Mouse (Mus musculus): ENCODE results near the gene Tmem59l. TPM values are rescaled to one million over a fixed set of nuclear protein-coding genes. Genes with fewer than 3 reads are reported as not detected.

Gene Tmem59l
- total RNA-seq, 2 experiments from 2014 or later = not detected

DNA sequence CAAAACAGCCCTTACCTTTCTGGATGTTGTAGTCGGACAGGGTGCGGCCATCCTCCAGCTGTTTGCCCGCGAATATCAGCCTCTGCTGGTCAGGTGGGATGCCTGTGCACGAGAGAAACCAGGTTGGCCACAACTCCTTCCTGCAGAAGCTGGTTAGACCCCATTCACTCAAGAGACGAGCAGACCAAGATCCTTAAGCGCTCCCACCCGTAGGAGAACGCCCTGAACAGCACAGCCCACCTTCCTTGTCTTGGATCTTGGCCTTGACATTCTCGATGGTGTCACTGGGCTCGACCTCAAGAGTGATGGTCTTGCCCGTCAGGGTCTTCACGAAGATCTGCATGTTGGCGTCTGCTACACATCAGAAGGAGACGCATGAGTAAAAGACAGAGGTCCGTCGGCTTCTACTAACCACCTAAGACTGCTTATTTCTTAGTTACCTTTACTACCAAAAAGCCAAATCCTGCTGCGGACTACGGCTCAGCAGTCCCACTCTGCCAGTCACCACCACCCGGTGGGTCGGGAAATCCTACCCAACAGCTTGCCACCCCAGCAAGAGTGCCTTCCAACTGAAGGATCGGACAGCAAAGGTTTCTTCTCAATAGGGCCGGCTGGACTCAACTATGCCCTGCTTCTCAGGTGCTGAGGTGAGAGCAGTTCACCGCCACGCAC lies 22.3 kb upstream of the Tmem59l start:
- ATAC-seq (ENCODE audit: poor library complexity, severe bottlenecking) = no peak

DNA sequence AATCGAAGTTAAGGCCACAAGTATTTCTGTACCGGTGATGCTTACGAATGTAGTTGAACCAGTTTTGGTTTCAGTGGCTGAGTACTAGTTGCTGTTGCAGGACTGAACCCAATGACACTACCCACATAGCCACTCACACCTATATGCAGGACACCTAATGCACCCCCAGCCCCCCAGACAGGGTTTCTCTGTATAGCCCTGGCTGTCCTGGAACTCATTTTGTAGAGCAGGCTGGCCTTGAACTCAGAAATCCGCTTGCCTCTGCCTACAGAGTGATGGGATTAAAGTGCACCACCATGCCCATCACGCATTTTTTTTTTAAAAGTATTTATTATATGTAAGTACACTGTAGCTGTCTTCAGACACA lies 19.9 kb upstream of the Tmem59l start:
- ATAC-seq (ENCODE audit: poor library complexity, severe bottlenecking) = no peak

DNA sequence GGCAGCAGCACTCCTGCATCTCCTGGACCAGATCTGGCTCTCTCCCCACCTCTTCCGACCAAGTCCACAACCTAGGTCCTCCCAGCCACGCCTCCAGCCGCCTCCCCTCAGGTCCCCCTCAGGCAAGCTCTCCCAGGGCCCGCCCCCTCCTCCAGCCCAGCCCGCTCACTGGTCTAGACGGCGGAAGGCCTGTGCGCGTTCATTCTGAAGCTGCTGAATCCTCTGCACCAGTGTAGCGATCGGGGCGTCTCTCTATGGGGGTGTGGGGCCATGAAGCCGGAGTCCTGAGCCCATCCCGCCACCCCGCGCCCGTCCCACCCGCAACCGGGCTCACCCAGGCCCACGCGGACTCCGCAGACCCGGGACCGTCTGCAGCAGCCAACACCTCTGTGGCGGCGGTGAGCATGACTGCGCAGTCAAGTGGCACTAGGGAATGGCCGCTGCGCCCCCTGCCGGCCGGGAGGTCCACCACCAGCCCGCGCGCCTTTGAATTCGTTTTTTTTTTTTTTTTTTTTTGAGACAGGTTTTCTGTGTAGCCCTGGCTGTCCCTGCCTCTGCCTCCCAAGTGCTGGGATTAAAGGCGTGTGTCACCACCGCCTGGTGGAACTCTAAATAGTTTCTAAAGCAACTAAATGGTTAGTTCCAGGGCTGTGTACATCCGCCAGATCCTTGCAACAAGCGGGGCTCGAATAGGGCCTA lies 19.3 kb upstream of the Tmem59l start, which contains the start of gene Rex1bd:
TSS of gene Rex1bd (minus strand) at position 425 of the 699 bp plus-strand sequence.
- ATAC-seq (ENCODE audit: poor library complexity, severe bottlenecking) = peak; percentile 64

GRCm38 (mm10) chr8:70505698-70506327 lies 18.7 kb upstream of the Tmem59l start:
- 0 out of 2 replicates have a peak, but pooled peaks have one; percentile 0 for ATAC-seq (ENCODE audit: poor library complexity, severe bottlenecking)

GRCm38 (mm10) chr8:70504851-70505250 lies 17.7 kb upstream of the Tmem59l start:
- ATAC-seq (ENCODE audit: poor library complexity, severe bottlenecking) = peak; percentile 38

- ATAC-seq (ENCODE audit: poor library complexity, severe bottlenecking) = no peak
These were observed 17.1 kb upstream of the Tmem59l start for GRCm38 (mm10) chr8:70504291-70504716.

DNA sequence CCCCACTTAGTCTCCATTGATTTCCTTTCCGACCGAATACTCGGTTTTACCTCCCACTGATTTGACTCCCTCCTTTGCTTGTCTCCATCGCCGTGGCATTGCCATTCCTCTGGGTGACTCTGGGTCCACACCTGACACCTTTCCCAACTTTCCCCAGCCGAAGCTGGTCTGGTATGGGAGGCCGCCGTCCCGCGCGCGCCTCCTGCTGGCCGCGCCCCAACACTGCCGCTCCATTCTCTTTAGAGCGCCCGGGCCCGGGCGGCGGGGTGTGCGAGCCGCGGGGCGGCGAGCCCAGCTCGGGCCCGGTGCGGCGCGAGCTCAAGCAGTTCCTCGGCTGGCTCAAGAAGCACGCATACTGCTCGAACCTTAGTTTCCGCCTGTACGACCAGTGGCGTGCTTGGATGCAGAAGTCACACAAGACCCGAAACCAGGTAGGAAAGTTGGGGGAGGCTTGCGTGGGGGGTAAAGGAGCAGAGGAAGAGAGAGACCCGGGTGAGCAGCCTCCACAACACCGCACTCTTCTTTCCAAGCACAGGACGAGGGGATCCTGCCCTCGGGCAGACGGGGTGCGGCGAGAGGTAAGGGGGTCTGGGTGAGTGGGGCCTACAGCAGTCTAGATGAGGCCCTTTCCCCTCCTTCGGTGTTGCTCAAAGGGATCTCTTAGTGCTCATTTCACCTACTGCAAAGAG lies 16.0 kb upstream of the Tmem59l start:
- ATAC-seq (ENCODE audit: poor library complexity, severe bottlenecking) = peak; percentile 52

DNA sequence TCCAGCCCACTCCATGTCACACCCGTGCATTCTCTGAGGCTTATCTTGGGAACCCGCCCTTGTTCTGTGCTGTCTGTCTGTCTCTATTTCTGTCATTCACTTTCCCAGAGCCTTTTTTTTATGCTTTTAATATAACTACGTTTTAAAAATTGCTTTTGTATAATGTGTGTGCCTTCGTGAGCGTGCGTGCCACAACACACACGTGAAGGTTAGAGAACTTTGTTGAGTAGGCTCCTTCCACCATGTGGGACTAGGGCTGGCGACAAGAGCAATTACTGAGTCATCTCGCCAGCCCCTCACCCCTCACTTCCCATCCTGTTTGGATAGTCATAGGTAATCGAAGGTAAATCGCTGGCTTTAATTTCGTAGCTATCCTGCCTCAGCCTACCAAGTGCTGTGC lies 15.4 kb upstream of the Tmem59l start:
- no peak for ATAC-seq (ENCODE audit: poor library complexity, severe bottlenecking)

GRCm38 (mm10) chr8:70501820-70502529 lies 14.8 kb upstream of the Tmem59l start:
- ATAC-seq (ENCODE audit: poor library complexity, severe bottlenecking) = no peak

- no peak for ATAC-seq (ENCODE audit: poor library complexity, severe bottlenecking)
These were observed 13.5 kb upstream of the Tmem59l start for GRCm38 (mm10) chr8:70500386-70501301.

- ATAC-seq (ENCODE audit: poor library complexity, severe bottlenecking) = no peak
These were observed 8.6 kb upstream of the Tmem59l start for GRCm38 (mm10) chr8:70495771-70496062.

- no peak for ATAC-seq (ENCODE audit: poor library complexity, severe bottlenecking)
These were observed 8.0 kb upstream of the Tmem59l start for GRCm38 (mm10) chr8:70495001-70495770.

GRCm38 (mm10) chr8:70494416-70494945 lies 7.3 kb upstream of the Tmem59l start:
- peak; percentile 7; the same call in 1 of the 2 replicates for ATAC-seq (ENCODE audit: poor library complexity, severe bottlenecking)

DNA sequence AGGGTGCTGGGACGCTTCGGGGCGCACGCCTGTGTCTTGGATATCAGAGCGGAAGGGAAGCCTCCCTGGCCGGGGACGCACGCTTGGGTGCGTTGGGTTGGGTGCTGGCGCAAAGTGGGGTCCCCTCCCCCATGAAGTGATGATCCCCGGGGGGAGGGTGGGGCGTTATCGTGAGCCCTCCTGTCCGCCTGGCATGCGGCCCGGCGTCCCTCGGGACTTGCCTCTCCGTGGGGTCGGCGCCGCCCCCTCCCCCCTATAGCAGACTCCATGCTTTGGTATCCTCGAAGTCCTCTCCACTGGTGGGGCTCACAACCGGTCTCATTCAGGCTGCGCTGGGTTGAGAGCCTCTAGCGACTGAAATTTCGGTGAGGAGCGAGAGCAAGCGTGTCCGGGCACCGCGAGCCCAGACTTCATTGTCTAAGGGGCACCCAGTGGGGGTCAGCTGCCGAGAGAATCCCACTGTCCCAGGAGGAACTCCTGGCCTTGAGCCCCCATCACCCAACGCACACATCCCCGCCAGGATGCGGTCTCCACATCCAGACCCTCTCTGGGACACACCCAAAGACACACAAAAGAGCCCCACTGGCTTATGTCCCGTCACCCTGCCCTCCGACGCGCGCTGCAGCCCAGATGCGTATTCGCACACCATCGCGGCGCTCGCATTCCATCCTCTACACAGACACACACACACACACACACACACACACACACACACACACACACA lies 6.7 kb upstream of the Tmem59l start:
- ATAC-seq (ENCODE audit: poor library complexity, severe bottlenecking) = no peak

DNA sequence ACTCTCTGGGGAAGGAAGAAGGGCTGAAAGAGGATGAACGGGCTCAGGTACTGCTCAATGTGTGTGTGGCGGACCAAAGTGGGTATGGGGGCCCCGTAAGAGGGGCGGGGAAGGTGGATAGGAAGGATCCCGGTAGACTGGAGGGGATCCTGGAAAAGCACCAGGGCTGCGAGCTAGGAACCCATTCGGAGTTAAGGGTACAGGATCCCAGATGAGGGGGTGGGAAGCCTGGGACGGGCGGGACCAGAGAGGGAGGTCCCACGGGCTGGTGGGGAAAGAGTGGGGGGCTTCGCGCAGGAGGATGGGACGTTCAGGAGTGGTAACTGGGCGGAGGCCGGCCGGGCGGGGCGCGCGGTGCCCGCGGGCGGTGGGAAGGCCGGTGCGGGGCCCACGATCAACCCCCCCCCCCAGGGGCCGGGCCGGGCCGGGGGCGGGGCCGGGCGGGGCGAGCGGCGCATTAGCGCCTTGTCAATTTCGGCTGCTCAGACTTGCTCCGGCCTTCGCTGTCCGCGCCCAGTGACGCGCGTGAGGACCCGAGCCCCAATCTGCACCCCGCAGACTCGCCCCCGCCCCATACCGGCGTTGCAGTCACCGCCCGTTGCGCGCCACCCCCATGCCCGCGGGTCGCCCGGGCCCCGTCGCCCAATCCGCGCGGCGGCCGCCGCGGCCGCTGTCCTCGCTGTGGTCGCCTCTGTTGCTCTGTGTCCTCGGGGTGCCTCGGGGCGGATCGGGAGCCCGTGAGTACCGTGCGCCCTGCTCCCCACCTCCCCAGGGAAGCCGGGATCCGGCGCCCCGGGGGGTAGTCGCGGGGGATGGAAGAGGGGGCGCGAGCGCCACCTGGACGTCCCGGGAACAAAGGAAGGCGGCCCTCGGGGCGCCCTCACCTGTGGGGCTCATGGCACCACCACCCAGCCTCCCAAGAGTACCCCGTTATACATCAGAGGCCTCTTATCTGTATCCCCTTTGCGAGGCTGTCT lies 5.8 kb upstream of the Tmem59l start, which contains the start of gene Crlf1:
TSS of gene Crlf1 (plus strand) at position 495 of the 977 bp plus-strand sequence.
- no peak for ATAC-seq (ENCODE audit: poor library complexity, severe bottlenecking)

DNA sequence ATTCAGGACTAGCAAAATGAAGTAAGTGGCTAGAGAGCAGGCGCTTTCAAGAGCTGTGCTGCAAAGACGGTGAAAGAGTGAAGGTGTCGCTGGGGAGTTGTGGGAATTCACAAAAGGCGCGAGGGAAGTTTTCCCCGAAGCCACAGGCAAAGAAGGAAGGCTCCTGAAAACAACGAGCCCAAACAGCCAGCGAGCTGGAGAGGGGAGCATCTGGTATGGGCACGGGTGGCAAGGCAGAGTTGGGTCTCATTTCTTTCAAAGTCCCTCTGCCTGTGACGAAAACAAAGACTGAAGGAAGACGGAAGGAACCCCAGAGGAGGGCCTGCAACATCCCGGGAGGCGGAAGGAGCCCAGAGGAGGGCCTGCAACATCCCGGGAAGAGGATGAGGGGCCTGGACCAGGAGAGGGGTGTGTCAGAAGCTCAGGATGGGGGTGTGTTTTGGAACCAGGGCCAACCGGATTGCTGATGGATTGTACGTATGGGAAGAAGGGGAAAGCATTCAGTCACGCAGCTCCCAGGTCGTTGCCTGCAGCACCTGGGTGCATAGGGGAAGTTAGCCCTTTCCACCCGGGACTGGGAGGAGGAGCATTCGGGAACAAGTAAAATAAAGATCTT lies 3.8 kb upstream of the Tmem59l start:
- no peak for ATAC-seq (ENCODE audit: poor library complexity, severe bottlenecking)
